Mouse (Mus musculus) cortical plate, adult 2 months (tissue): ENCODE results near the gene Sgpp1.

ENCODE experiments used
- CTCF ChIP-seq: fragments of 200-500 bp; IDR thresholded peaks from 2 replicates; pipeline ENCODE4 v1.5.1; 2011; ENCODE audit warnings: mild to moderate bottlenecking, control low read depth, low read length; ENCODE audit not compliant: insufficient read depth; ENCODE audit errors: extremely low read depth
- POLR2A ChIP-seq: fragments of 200-500 bp; IDR thresholded peaks from 2 replicates; pipeline ENCODE4 v1.6.1; 2011; ENCODE audit warnings: mild to moderate bottlenecking, low read length, control low read depth; ENCODE audit not compliant: insufficient read depth; ENCODE audit errors: extremely low read depth

- no peak for TF ChIP-seq POLR2A
- no peak for TF ChIP-seq CTCF
Observed at GRCm38 (mm10) chr12:75765751-75766150, 30.2 kb upstream of the Sgpp1 start.
